Mouse (Mus musculus) layer of hippocampus, postnatal 14 days (tissue): ENCODE measurements around the gene Cactin. TPM values are rescaled to one million over a fixed set of nuclear protein-coding genes. Genes with fewer than 3 reads are reported as not detected.

ENCODE experiments used
- DNase-seq, 2 experiments: peaks; one replicate each; pipeline ENCODE4 v3.0.0; 2021 to 2022; ENCODE audit warnings: low spot score in 2 of 2, mixed read lengths in 1 of 2
- total RNA-seq, 2 experiments: library from RNA; stranded (reverse); gene quantifications; 2 replicates each; pipeline ENCODE4 v1.2.3; 2021

Gene Cactin
- total RNA-seq, 2 experiments from 2014 or later, result 22.4 to 25.8 TPM

DNA sequence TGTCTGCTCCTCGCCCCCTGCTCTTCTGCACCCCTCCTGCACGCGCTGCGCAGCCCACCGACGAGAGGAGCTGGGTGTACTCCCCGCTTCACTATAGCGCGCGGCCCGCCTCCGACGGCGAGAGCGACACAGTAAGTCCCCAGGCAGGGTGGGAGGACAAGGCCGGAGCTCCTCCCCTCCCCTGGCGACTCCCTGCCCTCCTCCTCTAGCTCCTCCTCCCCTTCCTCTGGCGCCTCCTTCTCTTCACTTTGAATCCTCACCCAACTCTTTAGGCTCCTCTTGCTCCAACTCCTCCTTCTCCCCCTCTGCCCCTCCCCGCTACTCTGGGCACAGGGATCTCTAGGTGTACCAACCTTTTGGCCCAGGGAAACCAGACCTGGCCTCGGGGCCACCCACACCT, 3.6 kb upstream of the Cactin start:
- no peak for DNase-seq

- no peak for DNase-seq
Measured at GRCm38 (mm10) chr10:81318589-81319329, 2.1 kb upstream of the Cactin start.

DNA sequence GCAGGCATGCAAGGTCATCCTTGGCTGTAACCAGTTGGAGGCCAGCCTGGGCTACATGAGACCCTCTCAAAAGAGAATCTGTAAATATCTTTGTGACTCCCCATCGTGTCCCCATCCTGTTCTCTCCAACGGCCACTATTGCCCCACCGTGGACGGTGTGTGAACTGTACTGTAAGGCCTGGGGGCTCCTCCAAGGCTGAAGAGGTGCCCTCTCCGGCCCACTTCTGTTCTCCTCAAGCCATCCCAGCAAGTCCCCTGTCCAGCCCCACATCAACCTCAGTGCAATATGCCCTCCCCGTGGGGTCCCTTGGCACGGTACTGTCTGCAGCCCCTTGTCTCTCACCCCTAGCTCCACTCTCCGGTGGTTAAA, 1.6 kb upstream of the Cactin start:
- DNase-seq, result no peak

- DNase-seq, result no peak
Measured at GRCm38 (mm10) chr10:81319741-81320549, 958 bp upstream of the Cactin start.

DNA sequence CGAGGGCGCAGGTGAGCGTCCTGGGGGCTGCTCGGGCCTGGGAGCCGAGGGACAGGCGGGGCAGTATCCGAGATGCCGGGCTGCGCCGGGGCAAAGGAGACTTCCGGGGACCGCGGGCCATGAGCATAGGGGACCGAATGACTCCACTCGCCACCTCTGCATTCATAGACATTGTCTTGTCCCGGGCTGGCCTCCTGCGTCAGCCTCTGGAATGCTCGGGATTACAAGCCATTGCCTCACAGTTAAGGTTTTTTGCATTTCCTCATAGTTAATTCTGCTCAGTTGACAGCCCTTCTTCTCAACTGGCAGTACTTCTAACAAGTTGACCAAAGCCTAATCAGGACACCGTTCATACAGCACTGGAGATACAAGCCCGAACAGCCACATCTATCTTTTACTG, 533 bp downstream of the Cactin start:
- DNase-seq, result no peak

- DNase-seq, result no peak
Measured at GRCm38 (mm10) chr10:81322444-81322843, 1.5 kb downstream of the Cactin start.

DNA sequence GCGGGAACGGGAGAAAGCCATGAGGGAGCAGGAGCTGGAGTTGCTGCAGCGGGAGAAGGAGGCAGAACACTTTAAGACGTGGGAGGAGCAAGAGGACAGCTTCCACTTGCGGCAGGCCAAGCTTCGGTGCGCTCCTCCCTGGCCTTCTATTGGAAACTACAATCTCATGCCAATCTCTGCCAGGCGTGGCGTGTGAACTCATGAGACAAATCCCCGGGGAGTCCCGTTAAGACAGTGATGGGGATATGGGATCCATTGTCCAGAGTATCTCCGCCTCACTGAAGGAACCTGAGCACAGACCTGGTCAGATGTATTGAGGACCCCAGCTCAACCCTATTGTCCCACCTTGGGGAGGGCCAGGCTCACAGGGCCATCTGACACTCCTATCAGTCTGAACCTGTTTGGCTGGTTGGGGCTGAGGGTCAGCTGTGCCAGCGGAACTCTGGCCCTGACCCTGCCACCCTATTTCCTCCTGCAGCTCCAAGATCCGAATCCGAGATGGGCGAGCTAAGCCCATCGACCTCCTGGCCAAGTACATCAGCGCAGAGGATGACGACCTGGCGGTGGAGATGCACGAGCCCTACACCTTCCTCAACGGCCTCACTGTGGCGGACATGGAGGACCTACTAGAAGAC, 2.4 kb downstream of the Cactin start:
- DNase-seq, result no peak

DNA sequence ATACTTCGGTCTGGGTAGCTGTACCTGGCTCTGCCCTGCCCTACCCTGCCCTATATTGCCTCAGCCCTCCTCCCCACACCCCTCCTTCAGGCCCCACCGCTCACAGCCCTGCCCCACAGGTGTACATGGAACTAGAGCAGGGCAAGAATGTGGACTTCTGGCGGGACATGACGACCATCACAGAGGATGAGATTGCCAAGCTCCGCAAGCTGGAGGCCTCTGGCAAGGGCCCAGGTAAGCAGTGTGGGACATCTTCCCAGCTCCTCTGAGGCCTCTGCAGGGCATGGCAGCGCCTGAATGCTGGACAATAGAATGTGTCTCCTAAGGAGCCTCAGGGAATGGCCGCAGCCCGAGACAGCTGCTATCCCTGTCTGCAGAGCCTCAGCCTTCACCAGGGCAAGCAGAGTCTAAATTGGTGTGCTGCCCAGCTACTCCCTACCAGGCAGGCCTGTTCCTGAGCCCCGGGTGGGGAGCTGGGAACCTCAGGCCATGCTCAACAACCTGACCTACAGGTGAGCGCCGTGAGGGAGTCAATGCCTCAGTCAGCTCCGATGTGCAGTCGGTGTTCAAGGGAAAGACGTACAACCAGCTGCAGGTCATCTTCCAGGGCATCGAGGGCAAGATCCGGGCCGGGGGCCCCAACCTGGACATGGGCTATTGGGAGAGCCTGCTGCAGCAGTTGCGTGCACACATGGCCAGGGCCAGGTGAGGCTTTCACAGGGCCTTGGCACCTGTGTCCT, 3.1 kb downstream of the Cactin start:
- DNase-seq, result no peak

- no peak for DNase-seq
Measured at GRCm38 (mm10) chr10:81325176-81325575, 4.3 kb downstream of the Cactin start.

GRCm38 (mm10) chr10:81325781-81326180, 4.9 kb downstream of the Cactin start:
- DNase-seq, result no peak

GRCm38 (mm10) chr10:81326858-81327257, 6.0 kb downstream of the Cactin start:
- DNase-seq, result no peak

DNA sequence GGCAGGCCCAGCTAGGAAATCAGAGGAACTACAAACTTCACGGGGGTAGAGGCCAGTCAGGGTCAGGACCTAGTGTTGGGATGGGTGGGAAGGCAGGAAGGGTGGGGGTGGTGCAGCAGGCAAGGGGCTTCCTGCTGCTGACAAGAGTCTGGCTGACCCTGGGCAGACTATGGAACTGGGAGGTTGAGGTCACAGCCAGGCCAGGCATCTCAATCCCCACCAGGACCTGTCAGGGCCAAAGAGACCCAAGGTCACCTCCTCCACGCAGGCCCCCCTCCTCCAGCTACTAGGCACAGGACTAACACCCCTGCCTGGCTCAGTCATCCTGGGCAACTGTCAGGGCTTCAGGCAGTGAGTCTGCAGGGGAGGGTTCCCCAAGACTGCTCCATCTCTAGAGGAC, 7.1 kb downstream of the Cactin start:
- DNase-seq, result no peak

DNA sequence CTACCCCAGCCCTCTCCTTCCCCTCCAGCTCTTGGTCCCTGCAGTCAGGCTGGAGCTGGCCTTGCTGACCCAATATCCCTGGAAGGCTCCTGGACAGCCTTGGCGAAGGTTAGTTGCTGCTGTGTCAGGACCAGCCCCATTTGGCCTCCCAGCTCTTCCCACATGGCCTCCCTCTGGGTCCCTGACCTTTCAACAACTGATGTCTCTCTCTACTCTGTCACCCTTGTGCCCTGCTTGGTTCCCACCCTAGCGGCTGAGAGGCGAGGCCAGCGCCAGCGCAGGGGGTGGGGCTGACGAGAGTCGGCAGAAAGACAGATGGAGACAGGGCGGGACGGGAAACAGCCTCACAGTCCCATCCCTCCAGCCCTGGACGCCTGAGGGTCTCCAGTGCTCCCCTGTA, 7.5 kb downstream of the Cactin start, which contains the start of gene Tbxa2r:
Gene Tbxa2r (plus strand): TSS at position 346 of the 400 bp plus-strand sequence.
- DNase-seq, result no peak

- no peak for DNase-seq
Measured at GRCm38 (mm10) chr10:81329194-81329975, 8.5 kb downstream of the Cactin start.

GRCm38 (mm10) chr10:81330007-81330406, 9.1 kb downstream of the Cactin start:
- DNase-seq, result no peak

- no peak for DNase-seq
Measured at GRCm38 (mm10) chr10:81332277-81332676, 11.4 kb downstream of the Cactin start.

DNA sequence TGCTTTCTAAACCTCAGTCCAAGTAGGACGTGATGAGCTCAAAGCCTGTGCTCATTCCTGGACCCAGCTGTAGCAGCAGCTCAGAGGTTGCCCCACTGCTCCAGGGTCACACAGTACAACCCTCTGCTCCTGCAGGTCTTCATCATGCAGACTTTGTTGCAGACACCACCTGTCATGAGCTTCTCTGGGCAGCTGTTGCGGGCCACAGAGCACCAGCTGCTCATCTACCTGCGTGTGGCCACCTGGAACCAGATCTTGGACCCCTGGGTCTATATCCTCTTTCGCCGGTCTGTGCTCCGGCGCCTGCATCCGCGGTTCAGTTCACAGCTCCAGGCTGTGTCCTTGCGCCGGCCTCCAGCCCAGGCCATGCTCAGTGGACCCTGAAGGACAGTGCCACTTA, 13.4 kb downstream of the Cactin start:
- DNase-seq, result no peak

GRCm38 (mm10) chr10:81335393-81336340, 14.8 kb downstream of the Cactin start:
- DNase-seq, result no peak

DNA sequence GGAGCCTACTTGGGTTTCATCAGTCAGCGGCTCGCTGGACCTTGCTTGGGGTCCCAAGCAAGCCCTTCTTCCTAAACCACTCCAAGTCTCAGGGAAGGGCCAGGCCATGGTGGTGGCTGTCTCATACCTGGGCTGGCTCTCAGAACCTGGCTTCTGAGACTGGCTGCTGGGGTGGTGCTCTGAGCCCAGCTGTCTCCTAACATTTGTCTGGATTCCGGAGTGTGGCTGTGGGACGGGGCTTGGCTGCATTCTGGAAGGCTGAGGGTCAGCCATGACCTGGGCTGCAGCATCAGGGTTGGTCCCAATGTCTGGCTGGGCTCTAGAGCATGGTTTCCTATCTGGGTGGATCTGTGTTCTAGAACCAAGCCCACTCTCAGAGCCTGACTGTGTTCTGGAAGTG, 15.7 kb downstream of the Cactin start:
- no peak for DNase-seq
